Mouse (Mus musculus): Measurements from ENCODE around the gene Mtnr1b.
A peak's percentile ranks its signal among the peaks of the same experiment; 100 is the strongest.

Mtnr1b gene

DNA sequence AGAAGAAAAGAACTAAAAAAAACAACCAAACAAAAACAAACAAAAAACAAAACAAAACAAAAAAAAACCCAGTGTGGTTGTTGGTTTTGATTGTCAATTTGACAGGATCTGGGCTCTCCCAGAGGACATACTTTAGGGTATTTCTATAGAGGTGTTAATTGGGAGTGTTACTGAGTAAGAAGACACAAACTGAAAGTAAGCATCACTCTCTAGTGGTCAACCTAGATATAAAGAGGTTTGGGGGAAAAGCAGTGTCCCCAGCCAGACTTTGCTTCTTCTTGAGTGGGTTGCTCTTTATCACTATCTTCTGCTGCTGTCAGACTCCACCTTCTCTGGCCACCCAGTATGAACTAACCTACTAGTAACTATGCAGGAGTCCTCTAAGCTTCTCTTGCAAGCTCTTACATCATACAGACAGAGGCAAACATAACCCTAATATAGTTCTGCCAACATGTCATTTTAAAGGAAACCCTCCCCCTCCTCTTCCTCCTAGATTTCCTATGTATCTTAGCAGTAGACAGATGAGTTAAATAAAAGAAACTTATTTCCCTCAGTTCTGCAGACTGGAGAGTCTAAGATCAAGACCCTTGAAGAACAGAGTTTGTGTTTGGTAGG, 71.8 kb downstream of the Mtnr1b start:
- no peak for DNase-seq (ENCODE audit: low spot score)

GRCm38 (mm10) chr9:15800402-15800801, 74.0 kb downstream of the Mtnr1b start:
- no peak for DNase-seq (ENCODE audit: low spot score)

- no peak for DNase-seq (ENCODE audit: low spot score)
Observed at GRCm38 (mm10) chr9:15794408-15794807, 79.9 kb downstream of the Mtnr1b start.

DNA sequence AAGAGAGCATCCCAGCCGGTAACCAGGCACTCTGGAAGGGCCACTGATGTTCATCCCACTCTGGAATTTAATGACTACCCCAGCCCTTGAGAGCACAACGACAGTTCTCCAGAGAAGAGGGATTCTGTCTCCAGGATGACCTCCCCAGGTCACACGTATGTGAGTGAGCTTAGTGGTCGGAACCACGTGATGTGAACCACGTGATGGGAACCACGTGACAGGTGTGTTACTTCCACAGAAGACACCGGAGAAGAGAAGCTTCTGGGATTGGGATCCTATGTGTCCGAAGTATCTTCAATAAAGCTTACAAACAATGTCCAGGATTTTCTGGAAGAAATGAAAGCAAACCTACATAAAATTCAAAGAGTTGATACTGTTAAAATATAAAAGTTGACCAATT, 82.3 kb downstream of the Mtnr1b start:
- DNase-seq (ENCODE audit: low spot score), result no peak

DNA sequence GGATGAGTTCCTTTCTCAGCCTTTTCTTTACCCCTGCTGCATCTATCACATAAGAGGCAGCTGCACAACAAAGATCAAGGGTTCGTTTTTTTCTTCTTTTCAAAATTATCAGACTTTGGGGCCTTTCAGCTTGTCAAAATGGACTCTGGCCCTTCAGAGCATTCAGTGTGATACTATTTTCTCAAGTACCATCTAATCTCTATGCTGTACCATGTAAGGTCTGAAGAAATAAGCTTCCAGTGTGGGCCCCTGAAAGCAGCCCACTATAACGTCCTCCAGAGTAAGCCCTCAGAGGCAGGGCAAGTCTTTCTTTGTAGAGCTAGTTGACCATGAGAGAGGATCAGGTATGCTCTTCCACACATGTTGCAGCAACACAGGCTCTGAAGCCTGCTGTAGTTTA, 87.7 kb downstream of the Mtnr1b start:
- DNase-seq (ENCODE audit: low spot score), result no peak

GRCm38 (mm10) chr9:15786192-15786591, 88.2 kb downstream of the Mtnr1b start:
- no peak for DNase-seq (ENCODE audit: low spot score)

DNA sequence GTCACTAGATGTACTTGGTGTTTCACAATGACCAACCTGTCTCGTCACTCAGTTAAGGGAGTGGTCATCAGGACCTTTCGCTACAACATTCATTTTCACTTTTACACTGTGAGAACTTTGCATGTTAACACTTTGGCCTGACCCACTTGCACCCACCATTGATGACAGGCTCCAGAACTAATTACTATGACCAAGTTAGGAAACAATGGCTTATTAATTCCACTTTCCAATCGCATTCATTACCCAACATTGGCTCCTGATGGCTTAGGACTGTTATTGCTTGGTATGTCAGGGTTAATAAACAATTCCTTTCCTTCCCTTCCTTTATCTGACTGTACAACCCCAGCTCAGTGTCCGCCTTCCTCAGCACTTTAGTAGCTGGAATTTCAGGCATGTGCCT, 92.4 kb downstream of the Mtnr1b start:
- DNase-seq (ENCODE audit: low spot score), result no peak

DNA sequence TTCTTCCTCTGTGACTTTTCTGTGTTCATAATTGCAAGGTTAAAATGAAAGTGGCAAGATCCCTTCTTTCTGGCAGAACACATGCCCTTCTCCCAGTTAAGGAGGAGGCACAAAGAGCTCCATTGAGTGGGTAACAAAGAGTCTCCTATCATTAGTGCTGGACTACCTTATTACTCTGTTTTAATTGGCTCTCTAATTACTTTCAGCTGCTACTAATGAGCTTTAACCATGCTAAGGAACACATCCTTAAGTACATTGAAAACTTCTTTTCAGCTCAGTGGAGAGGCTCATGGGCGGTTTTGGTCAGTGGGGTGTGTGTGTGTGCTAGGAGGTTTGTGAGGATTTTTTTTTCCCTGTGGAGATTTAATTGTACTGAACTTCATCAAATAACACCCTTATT, 99.4 kb downstream of the Mtnr1b start:
- DNase-seq (ENCODE audit: low spot score), result peak; percentile 27
